Mouse (Mus musculus) thymus, postnatal 25 days (tissue): ENCODE data around the gene Tspan32.

Experiments
- DNase-seq: peaks from one replicate; pipeline ENCODE4 v3.0.0; 2022

Gene Tspan32

DNA sequence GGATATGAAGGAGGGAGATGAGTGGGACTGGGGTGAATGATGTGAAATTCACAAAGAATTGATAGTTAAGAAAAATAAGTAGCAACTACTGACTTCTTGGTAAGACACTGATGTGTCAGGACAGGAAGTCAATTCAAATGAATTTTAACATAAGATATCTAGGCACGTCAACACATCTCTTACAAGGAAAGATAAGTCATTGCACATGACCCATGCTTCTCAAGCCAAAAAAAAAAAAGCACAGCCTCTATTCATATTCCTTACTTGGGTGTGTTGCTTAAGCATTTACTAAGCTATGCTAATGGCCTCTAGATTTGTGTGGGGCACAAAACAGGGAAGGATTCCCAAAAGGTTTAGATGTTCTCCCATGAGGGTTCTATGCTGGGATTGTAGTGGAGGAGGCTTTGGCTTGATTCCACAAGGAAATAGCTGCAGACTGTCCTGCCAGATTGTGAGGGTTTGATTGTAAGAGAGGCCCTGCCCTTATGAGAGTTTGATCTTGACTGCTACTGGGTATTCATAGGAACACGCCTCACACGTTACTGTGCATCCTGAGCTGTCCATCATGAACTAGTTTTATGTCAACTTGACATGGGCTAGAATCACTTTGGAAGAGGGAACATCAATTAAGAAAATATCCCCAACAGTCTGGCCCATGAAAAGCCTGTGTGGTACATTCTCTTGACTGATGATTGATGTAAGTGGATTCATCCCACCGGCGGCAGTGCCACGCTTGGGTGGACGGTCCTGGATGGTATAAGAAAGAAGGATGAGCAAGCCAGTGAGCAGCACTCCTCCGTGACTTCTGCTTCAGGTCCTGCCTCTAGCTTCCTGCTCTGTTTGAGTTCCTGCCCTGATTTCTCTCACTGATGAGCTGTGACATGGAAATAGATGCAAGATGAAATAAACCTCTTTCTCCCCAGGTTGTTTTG is 29.9 kb downstream of the Tspan32 start:
- no peak for DNase-seq

DNA sequence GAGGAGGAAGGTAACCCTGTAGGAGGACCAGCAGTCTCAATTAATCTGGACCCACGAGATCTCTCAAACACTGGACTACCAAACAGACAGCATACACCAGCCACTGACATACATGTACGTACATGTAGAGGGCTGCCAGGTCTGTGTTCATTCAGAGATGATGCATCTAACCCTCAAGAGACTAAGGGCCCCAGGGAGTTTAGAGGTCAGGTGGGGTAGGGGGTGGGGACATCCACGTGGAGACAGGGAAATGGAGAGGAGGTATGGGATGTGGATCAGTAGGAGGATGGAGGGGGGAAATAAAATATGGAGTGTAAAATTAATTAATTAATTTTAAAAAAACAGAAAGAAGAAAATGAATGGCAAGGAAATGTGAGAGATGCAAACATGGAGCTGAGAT is 31.9 kb downstream of the Tspan32 start:
- DNase-seq: no peak

DNA sequence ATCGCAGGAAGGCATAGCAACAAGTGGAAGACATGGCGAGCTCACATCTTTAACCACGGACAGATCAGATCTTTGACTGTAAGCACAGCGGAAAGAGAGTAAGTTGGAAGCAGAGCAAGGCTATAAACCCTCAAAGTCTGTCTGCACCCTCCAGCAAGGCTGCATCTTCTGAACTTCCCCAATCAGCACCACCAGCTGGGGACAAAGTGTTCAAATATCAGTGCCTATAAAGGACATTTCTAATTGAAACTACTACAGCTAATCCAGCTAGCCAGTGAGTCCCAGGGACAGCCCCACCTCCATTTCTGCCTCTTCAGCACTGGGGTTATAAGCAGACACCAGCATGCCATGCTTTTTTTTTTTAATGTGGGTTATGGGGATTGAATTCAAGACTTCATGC is 32.5 kb downstream of the Tspan32 start:
- DNase-seq: no peak

GRCm38 (mm10) chr7:143038174-143038931 is 33.5 kb downstream of the Tspan32 start:
- no peak for DNase-seq

- no peak for DNase-seq
Observed at GRCm38 (mm10) chr7:143040561-143040960, 35.7 kb downstream of the Tspan32 start.

DNA sequence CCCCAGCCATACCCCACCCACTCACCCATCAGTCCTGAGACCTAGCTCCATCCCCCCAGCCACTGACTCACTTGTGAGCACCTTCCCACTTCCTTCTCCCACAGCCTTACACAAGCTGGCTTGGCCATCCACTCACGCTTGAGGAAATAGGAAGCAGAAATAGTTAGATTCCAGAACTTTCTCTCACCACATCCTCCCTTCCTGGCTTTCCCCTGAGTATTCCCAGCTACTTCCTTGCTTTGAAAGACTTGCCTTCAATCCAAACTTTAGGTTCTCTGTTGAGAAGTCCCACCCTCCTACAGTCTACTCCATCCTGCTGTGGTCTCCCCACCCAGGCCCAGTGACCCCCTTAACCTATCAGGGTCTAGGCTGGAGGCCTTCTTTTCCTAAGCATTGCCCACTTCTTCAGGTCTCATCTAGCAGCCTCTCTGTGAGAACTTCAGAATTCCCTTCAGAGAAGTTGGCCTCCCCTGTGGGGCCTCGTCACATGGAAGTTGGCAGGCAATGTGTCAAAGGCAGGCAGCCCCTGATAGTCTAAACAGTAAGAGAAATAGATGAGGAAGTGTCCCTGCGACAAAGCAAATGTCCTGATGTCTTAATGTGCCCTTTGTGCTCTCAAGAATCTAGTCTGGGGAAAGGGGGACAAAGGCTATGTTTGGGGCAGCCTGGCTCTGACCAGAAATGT is 36.4 kb downstream of the Tspan32 start:
- no peak for DNase-seq

DNA sequence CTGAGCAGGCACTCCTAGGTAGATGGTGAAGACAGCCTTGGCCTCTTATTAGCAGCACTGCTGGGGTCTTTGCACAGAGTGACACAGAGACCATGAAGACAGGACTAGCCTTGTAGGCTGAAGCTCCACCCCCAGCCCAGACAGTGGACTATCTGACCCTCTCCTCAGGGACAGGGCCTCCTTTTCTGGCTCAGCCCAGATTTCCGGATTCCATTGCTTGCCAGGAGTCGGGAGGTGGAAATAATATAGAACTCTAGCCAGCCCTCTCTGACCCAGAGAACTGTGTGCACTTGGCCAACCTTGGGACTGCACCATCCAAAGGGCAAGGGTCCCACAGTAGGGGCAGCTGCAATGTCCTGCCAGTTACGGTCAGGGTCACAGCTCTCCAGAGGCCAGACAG is 37.2 kb downstream of the Tspan32 start:
- DNase-seq: no peak

- DNase-seq: no peak
Observed at GRCm38 (mm10) chr7:143042897-143043300, 38.1 kb downstream of the Tspan32 start.

DNA sequence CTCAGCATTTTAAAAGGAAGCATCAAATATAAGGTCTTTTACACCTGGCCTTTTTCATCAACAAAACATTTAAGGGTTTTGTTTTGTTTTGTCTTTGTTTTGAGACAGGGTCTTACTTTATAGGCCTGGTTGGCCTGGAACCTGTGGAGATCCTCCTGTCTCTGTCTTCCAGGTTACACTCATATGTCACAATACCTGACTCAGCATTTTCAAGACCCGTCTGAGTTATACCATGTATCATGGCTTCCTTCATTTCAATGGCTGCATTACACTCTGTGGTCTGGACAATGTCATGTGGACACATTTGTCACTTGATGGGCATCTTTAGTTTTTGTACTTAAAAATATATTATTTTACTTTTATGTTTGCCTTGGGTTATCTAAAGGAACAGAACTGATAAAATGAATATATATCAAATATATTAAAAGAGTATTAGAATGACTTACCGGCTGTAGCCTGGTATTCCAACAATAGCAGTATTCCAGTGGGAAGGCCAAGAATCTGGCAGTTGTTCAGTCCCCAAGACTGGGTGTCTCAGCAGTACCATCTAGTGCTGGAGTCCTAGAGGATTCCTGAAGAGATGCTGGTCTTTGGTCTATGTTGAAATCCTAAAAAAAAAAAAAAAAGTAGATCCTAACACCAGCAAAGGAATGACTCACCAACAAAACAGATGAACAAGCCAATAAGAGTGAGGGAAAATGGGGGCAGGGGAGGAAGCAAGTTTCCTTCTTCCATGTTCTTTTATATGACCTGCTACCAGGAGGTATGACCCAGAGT is 39.4 kb downstream of the Tspan32 start:
- DNase-seq: no peak

DNA sequence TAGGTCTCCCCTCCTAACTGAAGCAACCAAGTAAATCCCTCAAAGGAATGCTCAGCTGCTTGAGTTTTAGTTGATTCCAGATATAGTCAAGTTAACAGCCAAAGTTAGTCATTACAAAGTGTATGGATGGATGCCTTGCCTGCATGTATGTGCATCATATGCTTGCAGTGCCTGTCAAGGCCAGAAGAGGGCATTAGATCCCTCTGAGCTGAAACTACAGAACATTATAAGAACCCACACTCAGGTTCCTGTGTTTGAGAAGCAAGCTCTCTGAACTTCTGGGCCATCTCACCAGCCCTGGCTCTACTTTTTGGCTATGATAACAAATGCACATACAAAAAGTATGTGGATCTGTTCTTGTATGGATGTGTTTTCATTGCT is 40.0 kb downstream of the Tspan32 start:
- no peak for DNase-seq

- no peak for DNase-seq
Observed at GRCm38 (mm10) chr7:143046358-143046757, 41.5 kb downstream of the Tspan32 start.

GRCm38 (mm10) chr7:143049331-143049730 is 44.5 kb downstream of the Tspan32 start:
- no peak for DNase-seq

GRCm38 (mm10) chr7:143049841-143050816 is 45.3 kb downstream of the Tspan32 start:
- DNase-seq: no peak

GRCm38 (mm10) chr7:143051316-143051715 is 46.5 kb downstream of the Tspan32 start:
- DNase-seq: no peak

GRCm38 (mm10) chr7:143052626-143053007 is 47.8 kb downstream of the Tspan32 start, which contains the start of gene Cd81:
Gene Cd81 (plus strand): TSS chr7:143052739.
- peak; percentile 96 for DNase-seq

DNA sequence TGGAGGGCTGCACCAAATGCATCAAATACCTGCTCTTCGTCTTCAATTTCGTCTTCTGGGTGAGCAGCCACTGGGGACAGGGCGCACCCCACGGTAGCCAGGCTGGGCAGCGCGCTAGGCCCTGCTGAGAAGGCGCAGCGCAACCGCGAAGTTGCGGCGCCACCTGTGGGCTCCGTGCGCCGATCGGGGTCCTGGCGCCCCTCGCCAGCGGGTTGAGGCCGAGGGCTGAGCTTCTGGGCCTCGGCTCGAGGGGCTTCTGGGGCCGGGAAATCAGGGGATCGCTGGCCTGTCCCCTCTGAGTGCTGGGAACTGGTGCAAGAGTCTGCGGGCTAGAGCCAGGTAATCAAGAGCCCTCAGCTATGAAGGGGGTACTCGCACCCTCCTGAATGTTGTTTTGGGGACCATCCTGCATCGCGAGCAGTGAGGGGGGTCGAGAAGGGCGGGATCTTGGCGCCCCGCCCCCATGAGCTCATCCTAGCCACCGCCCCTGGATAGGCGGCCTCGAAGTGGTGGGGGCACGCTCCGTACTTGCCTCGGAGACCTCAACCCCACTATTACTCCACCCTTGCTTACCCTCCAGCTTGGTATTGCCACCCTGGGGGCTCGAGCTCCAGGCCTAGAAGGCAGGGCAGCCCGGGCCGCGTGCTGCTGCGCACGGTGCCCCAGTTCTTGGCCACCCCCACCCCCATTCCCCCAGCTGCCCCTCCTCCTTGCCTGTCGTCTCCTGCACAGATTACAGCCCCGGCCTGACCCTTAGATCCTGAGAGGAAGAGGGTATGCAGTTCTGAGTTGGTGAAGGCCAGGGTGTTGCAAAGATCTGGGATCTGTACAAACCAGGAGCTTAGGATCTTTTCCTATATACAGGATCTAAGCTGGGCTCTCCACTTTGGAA is 48.4 kb downstream of the Tspan32 start:
- peak; percentile 83 for DNase-seq

DNA sequence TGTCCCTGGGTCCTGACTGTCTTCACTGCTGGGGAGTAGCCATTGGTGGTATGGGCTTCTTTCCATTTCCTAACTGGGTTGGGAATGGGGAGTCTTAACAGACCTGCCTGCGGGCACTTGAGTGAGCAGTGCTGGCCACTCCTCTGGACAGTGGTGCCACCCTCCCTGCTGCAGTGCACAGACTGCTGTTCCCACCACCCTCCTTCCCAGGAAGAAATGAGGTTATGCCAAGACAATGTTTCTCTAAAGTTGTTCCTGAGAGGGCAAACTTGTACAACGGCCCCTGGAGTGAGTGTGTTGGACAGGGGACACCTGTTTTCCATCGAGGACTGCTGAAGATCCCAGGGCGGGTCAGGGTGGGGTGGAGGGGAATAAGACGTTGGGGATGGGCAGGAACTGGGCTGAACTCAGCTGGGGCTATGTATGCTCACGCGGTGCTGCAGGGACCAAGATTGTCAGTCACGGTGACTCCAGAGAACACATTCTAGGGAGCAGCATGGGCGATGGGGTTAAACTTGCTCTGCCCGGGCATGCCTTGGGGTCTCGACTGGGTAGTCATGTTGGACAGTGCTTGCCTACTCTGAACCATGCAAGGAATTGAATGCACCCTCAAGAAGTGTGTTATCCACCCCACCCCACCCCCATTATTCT is 49.2 kb downstream of the Tspan32 start:
- no peak for DNase-seq

GRCm38 (mm10) chr7:143054612-143054965 is 49.7 kb downstream of the Tspan32 start:
- DNase-seq: no peak

GRCm38 (mm10) chr7:143055001-143055400 is 50.2 kb downstream of the Tspan32 start:
- no peak for DNase-seq
